Mouse (Mus musculus): ENCODE results near the gene Arhgap18. TPM values are rescaled to one million over a fixed set of nuclear protein-coding genes. Genes with fewer than 3 reads are reported as not detected.

Arhgap18 gene
- polyA plus RNA-seq, 1 experiment: 2.0 TPM

GRCm38 (mm10) chr10:26849311-26849710 lies 96.1 kb downstream of the Arhgap18 start:
- Histone ChIP-seq H3K79me3 (ENCODE audit: low read depth) (no peaks in the 10 kb centered on the region), H3K27me3 (ENCODE audit: control insufficient read depth, insufficient read depth, insufficient read length) (no peaks in the 10 kb centered on the region), H3ac (ENCODE audit: control insufficient read depth, insufficient read length, low read depth) (no peak overlapping the region), H3K36me3 (ENCODE audit: control insufficient read depth, insufficient read depth) (no peaks in the 10 kb centered on the region), H3K4me3 (ENCODE audit: insufficient read depth, poor library complexity, severe bottlenecking) (no peak overlapping the region), H3K79me2 (ENCODE audit: control insufficient read depth, insufficient read depth) (no peaks in the 10 kb centered on the region)
- TF ChIP-seq USF1 (IDR thresholded peaks at IDR 0.05; ENCODE audit: low read depth): no peak
- TF ChIP-seq CTCF (IDR thresholded peaks at IDR 0.05; ENCODE audit: control insufficient read depth, insufficient read depth, insufficient read length): no peak
- no peak for TF ChIP-seq FOSL1 (IDR thresholded peaks at IDR 0.05; ENCODE audit: insufficient read depth, low read length, poor library complexity, severe bottlenecking)
- no peak for TF ChIP-seq MYOD1 (IDR thresholded peaks at IDR 0.05; ENCODE audit: control insufficient read depth, insufficient read length, low read depth)
- TF ChIP-seq CEBPB (IDR thresholded peaks at IDR 0.05; ENCODE audit: low read depth): no peak
- no peak for TF ChIP-seq MYOG (IDR thresholded peaks at IDR 0.05; ENCODE audit: control insufficient read depth, extremely low read depth, insufficient read length)
- TF ChIP-seq MAX (IDR thresholded peaks at IDR 0.05): no peak

DNA sequence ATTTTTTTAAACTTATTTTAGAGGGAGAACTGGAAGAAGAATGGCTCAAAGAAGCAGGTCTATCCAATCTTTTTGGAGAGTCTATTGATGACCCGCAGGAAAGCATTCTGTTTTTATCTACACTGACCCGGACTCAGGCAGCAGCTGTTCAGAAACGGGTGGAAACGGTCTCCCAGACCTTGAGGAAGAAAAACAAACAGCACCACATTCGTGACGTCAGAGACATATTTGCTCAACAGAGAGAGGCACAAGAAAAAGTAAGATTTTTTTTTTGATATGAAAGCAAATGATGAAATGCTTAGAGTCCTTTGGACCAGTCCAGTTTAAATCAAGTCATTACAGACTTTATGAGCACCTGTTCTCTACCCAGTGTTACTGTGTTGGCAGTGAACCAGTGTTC lies 96.6 kb downstream of the Arhgap18 start:
- Histone ChIP-seq H3K79me2 (ENCODE audit: control insufficient read depth, insufficient read depth) (no peaks in the 10 kb centered on the region), H3K36me3 (ENCODE audit: control insufficient read depth, insufficient read depth) (no peaks in the 10 kb centered on the region), H3K79me3 (ENCODE audit: low read depth) (no peaks in the 10 kb centered on the region), H3K4me3 (ENCODE audit: insufficient read depth, poor library complexity, severe bottlenecking) (no peak overlapping the region), H3ac (ENCODE audit: control insufficient read depth, insufficient read length, low read depth) (no peak overlapping the region), H3K27me3 (ENCODE audit: control insufficient read depth, insufficient read depth, insufficient read length) (no peaks in the 10 kb centered on the region)
- TF ChIP-seq USF1 (IDR thresholded peaks at IDR 0.05; ENCODE audit: low read depth) (no peak), CEBPB (IDR thresholded peaks at IDR 0.05; ENCODE audit: low read depth) (no peak), MAX (IDR thresholded peaks at IDR 0.05) (no peak), MYOG (IDR thresholded peaks at IDR 0.05; ENCODE audit: control insufficient read depth, extremely low read depth, insufficient read length) (no peak), FOSL1 (IDR thresholded peaks at IDR 0.05; ENCODE audit: insufficient read depth, low read length, poor library complexity, severe bottlenecking) (no peak), MYOD1 (IDR thresholded peaks at IDR 0.05; ENCODE audit: control insufficient read depth, insufficient read length, low read depth) (no peak), CTCF (IDR thresholded peaks at IDR 0.05; ENCODE audit: control insufficient read depth, insufficient read depth, insufficient read length) (no peak)

- no peak overlapping the region for H3K4me3 ChIP-seq (ENCODE audit: insufficient read depth, poor library complexity, severe bottlenecking)
- no peak for TF ChIP-seq USF1 (IDR thresholded peaks at IDR 0.05; ENCODE audit: low read depth)
- TF ChIP-seq MYOD1 (IDR thresholded peaks at IDR 0.05; ENCODE audit: control insufficient read depth, insufficient read length, low read depth): no peak
- TF ChIP-seq FOSL1 (IDR thresholded peaks at IDR 0.05; ENCODE audit: insufficient read depth, low read length, poor library complexity, severe bottlenecking): peak; percentile 77
Observed at GRCm38 (mm10) chr10:26854556-26855100, 101.4 kb downstream of the Arhgap18 start.

DNA sequence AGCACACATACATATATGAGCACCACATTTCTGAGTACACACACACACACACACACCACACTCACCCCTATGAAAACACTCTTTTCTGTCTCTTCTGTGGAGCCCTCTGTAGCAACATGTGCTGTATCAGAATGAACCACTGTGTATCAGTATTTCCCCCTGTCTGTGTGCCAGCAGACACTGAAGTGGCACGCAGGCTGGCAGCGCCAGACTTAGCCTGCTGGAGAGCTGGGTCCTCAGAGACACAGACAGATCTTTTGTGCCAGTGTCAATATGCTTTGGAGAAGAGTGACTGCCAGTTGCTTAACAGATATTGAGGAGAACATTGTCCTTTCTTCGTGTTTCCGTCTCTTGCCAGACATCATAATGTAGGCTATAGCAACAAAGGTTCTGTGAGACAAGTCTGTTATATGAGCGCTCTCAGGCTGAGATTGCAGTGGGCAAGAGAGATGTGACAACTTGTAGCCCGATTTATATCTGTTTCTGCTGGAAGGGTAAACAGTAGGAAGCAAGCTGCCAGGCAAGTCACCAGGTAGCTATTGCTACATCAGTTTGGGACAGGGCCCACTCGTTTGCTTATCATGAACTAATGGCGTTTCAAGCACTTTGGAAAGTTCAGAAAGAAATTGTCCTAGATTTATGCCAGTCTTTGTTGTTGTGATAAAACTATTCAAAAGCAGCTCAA lies 102.8 kb downstream of the Arhgap18 start:
- TF ChIP-seq CEBPB (IDR thresholded peaks at IDR 0.05; ENCODE audit: low read depth) (no peak), CTCF (IDR thresholded peaks at IDR 0.05; ENCODE audit: control insufficient read depth, insufficient read depth, insufficient read length) (no peak), MYOD1 (IDR thresholded peaks at IDR 0.05; ENCODE audit: control insufficient read depth, insufficient read length, low read depth) (no peak), MAX (IDR thresholded peaks at IDR 0.05) (no peak), FOSL1 (IDR thresholded peaks at IDR 0.05; ENCODE audit: insufficient read depth, low read length, poor library complexity, severe bottlenecking) (no peak), MYOG (IDR thresholded peaks at IDR 0.05; ENCODE audit: control insufficient read depth, extremely low read depth, insufficient read length) (no peak), USF1 (IDR thresholded peaks at IDR 0.05; ENCODE audit: low read depth) (no peak)
- H3ac ChIP-seq (ENCODE audit: control insufficient read depth, insufficient read length, low read depth): no peak overlapping the region
- no peak overlapping the region for H3K4me3 ChIP-seq (ENCODE audit: insufficient read depth, poor library complexity, severe bottlenecking)
- H3K79me2 ChIP-seq (ENCODE audit: control insufficient read depth, insufficient read depth): no peaks in the 10 kb centered on the region
- H3K79me3 ChIP-seq (ENCODE audit: low read depth): no peaks in the 10 kb centered on the region
- H3K27me3 ChIP-seq (ENCODE audit: control insufficient read depth, insufficient read depth, insufficient read length): no peaks in the 10 kb centered on the region
- H3K36me3 ChIP-seq (ENCODE audit: control insufficient read depth, insufficient read depth): no peaks in the 10 kb centered on the region

More at GRCm38 (mm10) chr10:26854556-26855100, 101.4 kb downstream of the Arhgap18 start:
- no peaks in the 10 kb centered on the region for H3K36me3 ChIP-seq (ENCODE audit: control insufficient read depth, insufficient read depth)
- no peaks in the 10 kb centered on the region for H3K79me3 ChIP-seq (ENCODE audit: low read depth)
- H3ac ChIP-seq (ENCODE audit: control insufficient read depth, insufficient read length, low read depth): no peak overlapping the region
- H3K79me2 ChIP-seq (ENCODE audit: control insufficient read depth, insufficient read depth): no peaks in the 10 kb centered on the region
- no peaks in the 10 kb centered on the region for H3K27me3 ChIP-seq (ENCODE audit: control insufficient read depth, insufficient read depth, insufficient read length)

DNA sequence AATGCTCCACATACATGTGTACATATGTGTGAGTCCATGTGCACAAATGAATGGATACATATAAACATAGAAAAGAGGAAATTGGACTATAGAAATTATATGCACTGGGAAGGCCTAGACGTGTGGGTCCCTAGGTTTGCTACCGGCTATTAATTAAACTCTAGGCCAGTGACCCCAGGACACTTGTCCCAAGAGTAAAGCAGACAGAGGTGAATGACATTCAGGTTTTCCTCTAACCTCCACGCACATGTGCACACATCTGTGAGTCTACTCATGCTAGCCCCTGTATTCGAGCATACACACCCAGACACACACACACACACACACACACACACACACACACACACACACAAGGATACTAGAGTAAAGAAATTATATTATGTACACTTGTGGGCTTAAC lies 104.4 kb downstream of the Arhgap18 start:
- Histone ChIP-seq H3K27me3 (ENCODE audit: control insufficient read depth, insufficient read depth, insufficient read length) (no peaks in the 10 kb centered on the region), H3K79me2 (ENCODE audit: control insufficient read depth, insufficient read depth) (no peaks in the 10 kb centered on the region), H3K36me3 (ENCODE audit: control insufficient read depth, insufficient read depth) (no peaks in the 10 kb centered on the region), H3K4me3 (ENCODE audit: insufficient read depth, poor library complexity, severe bottlenecking) (no peak overlapping the region), H3K79me3 (ENCODE audit: low read depth) (no peaks in the 10 kb centered on the region), H3ac (ENCODE audit: control insufficient read depth, insufficient read length, low read depth) (no peak overlapping the region)
- no peak for TF ChIP-seq USF1 (IDR thresholded peaks at IDR 0.05; ENCODE audit: low read depth)
- no peak for TF ChIP-seq MYOG (IDR thresholded peaks at IDR 0.05; ENCODE audit: control insufficient read depth, extremely low read depth, insufficient read length)
- no peak for TF ChIP-seq CEBPB (IDR thresholded peaks at IDR 0.05; ENCODE audit: low read depth)
- TF ChIP-seq MAX (IDR thresholded peaks at IDR 0.05): no peak
- no peak for TF ChIP-seq CTCF (IDR thresholded peaks at IDR 0.05; ENCODE audit: control insufficient read depth, insufficient read depth, insufficient read length)
- no peak for TF ChIP-seq FOSL1 (IDR thresholded peaks at IDR 0.05; ENCODE audit: insufficient read depth, low read length, poor library complexity, severe bottlenecking)
- no peak for TF ChIP-seq MYOD1 (IDR thresholded peaks at IDR 0.05; ENCODE audit: control insufficient read depth, insufficient read length, low read depth)
